Mouse (Mus musculus): ENCODE data around the gene Lcn10. TPM values are rescaled to one million over a fixed set of nuclear protein-coding genes. Genes with fewer than 3 reads are reported as not detected.
"Not testable (repeated sequence)": the region's sequence is repeated elsewhere in the genome, so short reads cannot be mapped to it uniquely, and the experiment has no call there.

The Lcn10 gene
- not detected for total RNA-seq (2021)
- long read RNA-seq, experiment 1 = 0 reads
- long read RNA-seq, experiment 2 = 0 reads

DNA sequence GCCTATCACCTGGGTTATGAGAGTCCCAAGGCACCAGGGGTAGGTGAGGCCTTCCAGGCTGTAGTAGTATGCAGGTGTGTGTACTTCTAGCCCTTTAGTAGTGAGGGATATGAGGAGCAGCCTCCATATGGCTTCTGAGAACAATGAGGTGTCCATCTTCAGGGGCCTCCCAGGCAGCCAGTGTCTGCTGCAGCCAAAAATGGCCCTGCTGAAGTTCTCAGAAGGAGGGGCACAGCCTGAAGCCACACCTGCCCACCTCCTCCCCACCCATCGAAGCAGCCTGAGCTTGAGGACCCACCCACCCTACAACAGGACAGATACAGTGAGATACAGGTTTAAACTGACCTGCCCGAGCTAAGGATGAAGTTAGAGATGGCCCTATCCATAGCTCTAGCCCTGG is at the start of gene Lcn10:
Gene Lcn10, plus strand, starts transcription at position 301 of the 400 bp plus-strand sequence.
- DNase-seq (ENCODE audit: low spot score in 2 of 2) = no peak

GRCm38 (mm10) chr2:25633616-25634015 is 48.9 kb upstream of the Lcn10 start:
- DNase-seq (ENCODE audit: low spot score in 2 of 2) = no peak

- no peak for DNase-seq (ENCODE audit: low spot score in 2 of 2)
Observed at GRCm38 (mm10) chr2:25634046-25634445, 48.5 kb upstream of the Lcn10 start.

DNA sequence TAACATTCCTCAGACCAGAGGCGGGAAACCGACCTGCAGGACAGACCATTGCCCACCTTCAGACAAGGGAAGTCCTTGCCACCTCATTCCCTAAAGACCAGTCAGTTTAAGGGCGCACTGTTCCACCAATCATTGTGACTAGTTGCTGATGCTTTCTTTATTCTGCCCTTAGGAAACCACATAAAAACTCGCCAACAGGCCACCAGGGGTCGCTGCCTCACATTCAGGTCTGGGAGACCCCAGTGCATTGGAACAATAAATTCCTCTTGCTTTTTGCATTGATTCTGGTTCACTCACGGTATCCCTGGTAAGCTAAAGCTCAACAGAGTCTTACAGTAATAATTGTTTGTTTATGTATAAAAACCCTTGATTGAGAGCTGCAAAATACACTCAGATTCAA is 42.6 kb upstream of the Lcn10 start:
- peak in 1 of 2 experiments; percentile 43 for DNase-seq (ENCODE audit: low spot score in 2 of 2)

GRCm38 (mm10) chr2:25652902-25653301 is 29.6 kb upstream of the Lcn10 start, which contains the start of gene Lcn8:
Gene Lcn8 (plus strand): TSS chr2:25653120.
- no peak for DNase-seq (ENCODE audit: low spot score in 2 of 2)

GRCm38 (mm10) chr2:25654502-25654901 is 28.0 kb upstream of the Lcn10 start:
- no peak for DNase-seq (ENCODE audit: low spot score in 2 of 2)

DNA sequence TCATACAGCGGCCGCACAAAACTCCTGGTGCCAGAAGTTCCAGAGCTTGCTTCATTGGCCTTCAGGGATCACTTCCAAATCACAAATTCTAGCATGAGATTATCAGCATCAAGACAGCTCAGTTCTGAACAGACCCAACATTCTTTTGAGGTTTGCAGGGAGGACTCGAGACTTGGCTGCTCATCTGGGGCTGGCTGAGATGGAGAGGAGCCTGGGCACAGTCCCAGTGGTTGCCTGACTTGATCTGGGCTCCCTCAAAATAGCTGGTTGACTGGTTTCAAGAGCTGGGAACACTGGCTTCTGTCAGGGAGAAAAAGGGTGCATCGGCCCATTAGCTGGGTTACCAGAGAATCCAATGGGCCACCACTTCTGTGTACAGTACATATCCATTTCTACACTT is 25.8 kb upstream of the Lcn10 start:
- DNase-seq (ENCODE audit: low spot score in 2 of 2) = no peak

DNA sequence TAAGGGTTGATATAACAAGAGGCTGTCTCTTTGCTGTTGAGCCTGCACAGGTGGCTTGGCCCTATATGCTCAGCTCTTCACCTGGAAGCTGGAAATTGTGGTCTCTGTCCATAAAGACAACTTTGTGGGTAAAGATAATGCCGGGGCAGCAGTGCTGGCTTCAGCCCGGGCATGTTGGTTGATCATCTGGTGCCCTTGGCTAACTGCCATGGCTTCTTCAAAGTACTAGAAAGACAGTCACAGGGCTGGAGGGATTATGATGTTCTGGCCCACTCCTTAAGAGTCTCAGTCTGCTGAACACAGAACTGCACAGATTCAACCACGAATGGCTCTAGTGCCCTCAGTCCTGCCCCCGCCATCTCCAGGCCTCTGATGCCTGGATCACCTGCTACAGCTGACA is 25.3 kb upstream of the Lcn10 start:
- DNase-seq (ENCODE audit: low spot score in 2 of 2) = no peak

GRCm38 (mm10) chr2:25657652-25658051 is 24.9 kb upstream of the Lcn10 start, which contains the start of gene Lcn5:
Gene Lcn5 (plus strand): TSS chr2:25657952.
- DNase-seq (ENCODE audit: low spot score in 2 of 2) = no peak

DNA sequence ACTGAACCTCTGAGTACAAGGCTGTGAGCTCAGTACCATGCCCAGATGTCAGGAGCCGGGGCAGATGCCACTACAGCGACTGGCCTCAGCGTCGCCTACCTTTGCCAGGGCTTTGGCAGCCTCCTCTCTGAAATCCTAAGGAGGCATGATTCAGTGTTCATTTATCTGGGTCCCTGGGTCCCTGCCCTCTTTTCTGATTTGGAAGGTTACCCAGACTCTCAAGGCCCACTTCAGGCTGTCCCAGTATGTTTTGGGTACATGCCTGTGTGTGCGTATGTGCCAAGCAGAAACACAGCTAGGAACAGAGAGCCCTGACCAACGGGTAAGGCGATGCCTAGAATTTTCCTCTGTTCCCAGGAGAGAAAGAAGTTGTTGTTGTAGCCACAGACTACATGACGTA is 22.2 kb upstream of the Lcn10 start:
- no peak for DNase-seq (ENCODE audit: low spot score in 2 of 2)

DNA sequence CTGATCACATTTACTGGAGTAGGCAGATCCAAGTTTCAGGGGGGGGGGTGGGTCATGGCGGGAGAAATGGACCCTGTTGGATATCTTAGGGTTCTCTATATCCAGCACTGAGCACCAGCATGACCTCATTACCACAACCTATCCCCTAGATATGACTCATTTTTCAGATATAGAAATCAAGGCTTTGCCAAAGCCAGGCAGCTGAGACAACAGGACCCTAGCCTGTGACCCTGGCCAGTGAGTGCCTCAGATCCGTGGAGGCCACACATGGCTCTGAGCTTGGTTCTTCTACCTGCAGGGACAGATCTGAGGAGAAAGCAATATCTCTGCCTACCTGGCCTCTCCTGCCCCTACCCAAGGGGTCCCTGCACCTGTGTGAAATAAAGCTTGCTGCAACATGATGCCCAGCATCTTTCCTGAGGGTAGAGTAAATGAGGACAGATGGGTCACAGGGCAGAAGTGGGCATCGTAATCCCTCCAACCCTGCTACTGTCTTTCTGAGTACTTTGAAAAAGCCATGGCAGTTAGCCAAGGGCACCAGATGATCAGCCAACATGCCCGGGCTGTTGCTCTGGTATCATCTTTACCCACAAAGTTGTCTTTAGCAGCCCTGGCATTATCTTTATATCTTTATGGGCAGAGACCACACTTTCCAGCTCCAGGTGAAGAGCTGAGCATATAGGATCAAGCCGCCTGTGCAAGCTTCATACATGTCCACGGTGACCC is 21.1 kb upstream of the Lcn10 start:
- DNase-seq (ENCODE audit: low spot score in 2 of 2) = no peak

GRCm38 (mm10) chr2:25663511-25663910 is 19.0 kb upstream of the Lcn10 start:
- DNase-seq (ENCODE audit: low spot score in 2 of 2) = peak in 1 of 2 experiments; percentile 38

GRCm38 (mm10) chr2:25664125-25664524 is 18.4 kb upstream of the Lcn10 start:
- DNase-seq (ENCODE audit: low spot score in 2 of 2) = no peak

DNA sequence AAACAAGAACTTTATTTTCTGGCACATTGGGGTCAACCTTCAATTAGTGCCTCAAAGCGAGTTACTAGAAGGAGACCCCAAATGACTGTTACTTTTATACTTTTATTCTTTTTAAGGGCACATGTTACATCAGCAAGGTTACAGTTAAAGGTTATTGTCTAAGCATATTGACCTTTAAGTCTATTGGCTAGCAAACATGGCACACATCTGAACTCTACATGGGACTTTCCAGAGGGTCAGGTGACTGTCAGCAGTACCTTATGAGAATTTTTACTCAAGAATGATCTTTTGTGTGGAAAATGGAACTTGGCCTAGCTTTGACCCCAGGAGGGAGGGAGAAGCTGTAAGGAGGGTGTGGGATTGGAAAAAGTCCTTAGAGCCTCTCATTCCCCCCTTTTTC is 16.0 kb upstream of the Lcn10 start:
- no peak for DNase-seq (ENCODE audit: low spot score in 2 of 2)

GRCm38 (mm10) chr2:25676486-25676885 is 6.0 kb upstream of the Lcn10 start, which contains the start of gene Lcn6:
Gene Lcn6 (plus strand): TSS chr2:25676786.
- no peak for DNase-seq (ENCODE audit: low spot score in 2 of 2)

GRCm38 (mm10) chr2:25679559-25679958 is 3.0 kb upstream of the Lcn10 start:
- no peak for DNase-seq (ENCODE audit: low spot score in 2 of 2)

GRCm38 (mm10) chr2:25686941-25687340 is 4.4 kb downstream of the Lcn10 start:
- DNase-seq (ENCODE audit: low spot score in 2 of 2) = no peak

DNA sequence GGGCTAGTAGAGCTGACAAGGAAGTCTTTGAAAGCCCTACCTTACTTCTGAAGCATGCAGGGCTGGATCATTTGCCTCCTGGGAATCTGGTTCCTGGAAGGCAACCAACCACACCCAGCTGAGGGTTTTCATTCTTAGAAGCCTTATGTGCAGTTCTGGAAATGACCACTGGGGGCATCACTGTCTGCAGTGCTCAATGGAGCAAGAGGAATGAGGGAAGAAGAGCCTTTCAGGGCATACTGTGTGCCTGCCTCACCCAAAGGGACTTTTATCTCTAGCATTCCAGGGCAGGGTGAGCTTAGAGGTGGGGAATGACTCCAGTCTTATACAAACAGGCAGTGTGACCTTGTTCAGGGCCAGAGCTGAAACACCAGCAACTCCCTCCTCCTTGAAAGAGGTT is 12.1 kb downstream of the Lcn10 start:
- peak; percentile 55 to 69 for DNase-seq (ENCODE audit: low spot score in 2 of 2)

GRCm38 (mm10) chr2:25696951-25697350 is 14.4 kb downstream of the Lcn10 start:
- DNase-seq (ENCODE audit: low spot score in 2 of 2) = no peak

DNA sequence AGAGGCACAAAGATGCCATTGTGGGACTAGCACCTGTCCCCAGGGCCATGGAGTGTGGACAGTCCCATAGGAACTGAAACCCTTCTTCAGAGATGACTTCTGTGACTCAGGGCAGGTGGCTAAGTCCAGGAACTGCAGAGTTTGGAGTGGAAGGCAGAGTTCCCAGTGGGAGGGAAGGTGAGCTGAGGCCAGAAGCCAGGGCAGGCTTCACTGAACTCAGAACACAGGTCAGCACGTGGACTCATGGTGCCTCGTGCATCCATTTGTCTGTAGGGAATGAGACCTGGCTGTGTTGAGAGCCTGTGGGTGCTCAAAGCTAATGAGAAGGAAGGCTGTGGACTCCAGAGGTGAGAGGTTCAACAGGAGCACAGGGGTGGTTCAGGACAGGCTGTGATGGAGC is 16.2 kb downstream of the Lcn10 start:
- DNase-seq (ENCODE audit: low spot score in 2 of 2) = no peak

DNA sequence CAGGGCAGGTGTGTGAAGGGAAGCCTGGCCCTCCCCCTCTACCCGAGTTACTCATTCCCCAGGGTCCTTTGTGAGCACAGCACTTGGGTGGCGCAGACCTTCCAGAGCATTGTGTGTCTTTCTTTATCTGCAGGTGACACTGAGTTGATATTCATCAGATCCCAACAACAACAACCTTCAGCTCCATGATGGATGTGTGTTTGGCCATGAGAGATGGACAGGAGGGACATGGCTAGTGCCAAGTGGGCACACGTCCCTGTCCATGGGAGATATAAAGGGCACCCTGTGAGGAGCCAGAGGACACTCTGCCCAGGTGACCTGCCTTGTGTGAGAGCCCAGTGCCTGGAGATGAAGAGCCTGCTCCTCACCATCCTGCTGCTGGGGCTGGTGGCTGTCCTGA is 17.2 kb downstream of the Lcn10 start, which contains the start of gene Obp2a:
Gene Obp2a, plus strand, starts transcription at position 301 of the 400 bp plus-strand sequence.
- not testable (repeated sequence) for DNase-seq (ENCODE audit: low spot score in 2 of 2)

DNA sequence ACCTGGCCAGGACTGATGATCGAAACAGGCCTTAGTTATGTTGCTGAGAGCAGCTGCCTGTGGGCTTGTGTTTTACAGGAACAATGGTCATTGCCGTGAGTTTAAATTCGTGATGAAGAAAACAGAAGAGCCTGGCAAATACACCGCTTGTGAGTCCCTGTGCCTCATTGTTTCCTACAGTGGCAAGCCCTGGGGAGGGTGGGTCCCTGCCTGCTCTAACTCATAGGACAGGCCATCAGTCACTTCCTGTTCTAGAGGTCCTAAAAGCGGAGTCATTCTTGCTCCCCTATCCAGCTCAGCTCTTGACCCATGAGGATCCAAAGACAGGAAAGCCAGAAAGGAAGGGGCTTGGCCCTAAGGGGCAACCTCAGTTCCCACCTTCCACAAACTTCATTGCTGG is 18.5 kb downstream of the Lcn10 start:
- no peak for DNase-seq (ENCODE audit: low spot score in 2 of 2)

DNA sequence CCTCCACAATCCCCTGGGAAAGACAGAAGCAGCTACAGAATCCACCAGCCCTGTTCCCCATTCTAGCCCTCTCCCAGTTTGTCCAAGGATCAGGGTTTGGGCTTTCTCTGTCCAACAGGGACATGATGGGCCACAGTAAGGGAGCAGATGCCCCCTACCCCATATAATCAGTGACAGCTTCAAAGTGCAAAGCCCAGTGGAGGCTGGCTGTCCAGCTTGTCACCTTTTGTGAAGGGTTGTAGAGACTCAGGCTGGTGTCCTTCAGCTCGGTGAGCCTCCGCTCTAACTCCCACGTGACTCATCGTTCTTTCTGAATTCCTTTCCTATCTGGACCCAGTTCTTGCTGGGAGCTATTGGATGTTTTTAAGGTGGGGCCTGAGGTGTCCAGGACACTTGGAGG is 21.2 kb downstream of the Lcn10 start:
- DNase-seq (ENCODE audit: low spot score in 2 of 2) = no peak

Measured in gastrocnemius, postnatal 4 days (tissue).